Mouse (Mus musculus) A20 (cell line): ENCODE data around the gene Tfip11.

Experiments used
- DNase-seq: peaks from one replicate; pipeline ENCODE4 v3.0.0-alpha.2; 2011; ENCODE audit warnings: low read depth, low spot score

The Tfip11 gene

DNA sequence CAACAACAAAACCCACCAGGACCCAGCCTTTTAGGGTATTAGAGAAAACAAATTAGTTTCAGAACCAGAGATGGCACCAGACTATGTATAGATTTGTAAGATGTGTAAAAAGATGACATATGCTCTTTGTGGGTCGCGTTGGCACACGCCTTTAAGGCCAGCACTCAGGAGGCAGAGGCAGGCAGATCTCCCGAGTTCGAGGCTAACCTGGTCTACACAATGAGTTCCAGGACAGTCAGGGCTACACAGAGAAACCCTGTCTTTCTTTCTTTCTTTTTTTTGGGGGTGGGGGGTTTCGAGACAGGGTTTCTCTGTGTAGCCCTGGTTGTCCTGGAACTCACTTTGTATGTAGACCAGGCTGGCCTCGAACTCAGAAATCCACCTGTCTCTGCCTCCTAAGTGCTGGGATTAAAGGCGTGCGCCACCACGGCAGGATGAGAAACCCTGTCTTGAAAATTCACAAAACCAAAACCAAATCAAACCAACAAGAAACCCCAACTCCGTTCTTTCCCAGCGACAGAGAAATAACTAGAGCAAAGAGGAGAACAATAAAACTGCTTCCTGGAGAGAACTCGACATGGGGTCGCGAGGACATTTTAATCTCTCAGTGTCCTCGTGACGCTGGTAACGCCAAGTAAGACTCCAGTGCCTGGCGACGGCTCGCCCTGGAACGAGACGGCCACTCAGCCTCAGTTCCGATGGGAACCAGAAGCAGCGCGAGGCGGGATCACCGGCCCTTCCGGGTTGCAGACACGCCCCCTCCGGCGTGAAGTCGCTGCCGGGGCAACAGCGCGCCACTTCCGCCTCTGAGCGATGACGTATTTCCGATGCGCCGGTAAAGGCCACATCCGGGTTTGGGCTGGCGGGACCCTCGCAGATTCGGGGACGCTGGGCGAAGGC, at the start of gene Tfip11:
Tfip11 (plus strand) TSS at position 813 of the 900 bp plus-strand sequence.
- DNase-seq = peak; percentile 96

DNA sequence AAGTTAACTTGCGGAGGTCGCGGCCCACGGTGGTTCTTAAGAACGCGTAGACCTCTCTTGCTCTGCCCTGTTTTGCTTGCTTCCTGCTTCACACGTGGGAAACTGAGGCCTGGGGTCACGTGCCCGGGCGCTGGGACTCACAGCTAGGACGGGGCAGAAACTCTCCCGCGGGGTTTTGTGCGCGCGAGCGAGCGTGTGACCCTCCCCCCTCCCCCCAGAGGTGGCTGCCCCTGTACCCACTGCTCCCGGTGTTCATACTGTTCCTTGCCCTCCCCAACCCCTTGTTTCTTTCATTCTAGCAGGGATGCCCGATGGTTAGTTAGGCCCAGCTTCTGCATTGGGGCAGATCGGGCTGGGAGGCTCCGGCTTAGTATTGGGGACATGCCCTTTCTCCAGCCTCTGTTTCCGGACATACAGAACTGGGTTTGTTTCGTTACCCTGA, 49.2 kb upstream of the Tfip11 start:
- peak; percentile 70 for DNase-seq

DNA sequence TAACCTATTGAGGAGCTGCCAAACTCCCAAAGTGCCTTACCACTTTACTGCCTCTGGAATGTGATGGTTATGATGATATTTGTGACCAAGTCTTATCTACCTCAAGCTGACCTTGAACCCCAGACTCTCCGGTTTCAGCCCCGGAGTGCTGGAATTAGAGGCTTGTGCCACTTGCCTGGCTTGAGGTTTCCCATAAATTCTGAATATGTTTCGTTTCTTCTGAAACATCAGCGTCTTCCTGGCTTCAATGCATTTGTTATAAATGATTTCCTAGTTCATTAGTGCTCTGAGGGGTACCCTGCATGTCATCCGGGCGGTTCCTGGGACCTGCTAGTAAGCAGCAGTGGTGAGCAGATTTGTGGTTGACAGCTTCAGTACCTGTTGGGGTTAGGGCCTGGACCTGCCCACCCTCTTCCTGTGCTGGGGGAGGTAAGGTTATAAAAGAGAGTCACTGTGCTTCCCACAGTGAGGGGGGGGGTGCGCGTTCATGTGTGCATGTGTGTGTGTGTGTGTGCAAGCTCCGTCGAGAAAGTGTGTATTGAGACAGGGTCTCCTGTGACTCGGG, 48.2 kb upstream of the Tfip11 start:
- DNase-seq = no peak

DNA sequence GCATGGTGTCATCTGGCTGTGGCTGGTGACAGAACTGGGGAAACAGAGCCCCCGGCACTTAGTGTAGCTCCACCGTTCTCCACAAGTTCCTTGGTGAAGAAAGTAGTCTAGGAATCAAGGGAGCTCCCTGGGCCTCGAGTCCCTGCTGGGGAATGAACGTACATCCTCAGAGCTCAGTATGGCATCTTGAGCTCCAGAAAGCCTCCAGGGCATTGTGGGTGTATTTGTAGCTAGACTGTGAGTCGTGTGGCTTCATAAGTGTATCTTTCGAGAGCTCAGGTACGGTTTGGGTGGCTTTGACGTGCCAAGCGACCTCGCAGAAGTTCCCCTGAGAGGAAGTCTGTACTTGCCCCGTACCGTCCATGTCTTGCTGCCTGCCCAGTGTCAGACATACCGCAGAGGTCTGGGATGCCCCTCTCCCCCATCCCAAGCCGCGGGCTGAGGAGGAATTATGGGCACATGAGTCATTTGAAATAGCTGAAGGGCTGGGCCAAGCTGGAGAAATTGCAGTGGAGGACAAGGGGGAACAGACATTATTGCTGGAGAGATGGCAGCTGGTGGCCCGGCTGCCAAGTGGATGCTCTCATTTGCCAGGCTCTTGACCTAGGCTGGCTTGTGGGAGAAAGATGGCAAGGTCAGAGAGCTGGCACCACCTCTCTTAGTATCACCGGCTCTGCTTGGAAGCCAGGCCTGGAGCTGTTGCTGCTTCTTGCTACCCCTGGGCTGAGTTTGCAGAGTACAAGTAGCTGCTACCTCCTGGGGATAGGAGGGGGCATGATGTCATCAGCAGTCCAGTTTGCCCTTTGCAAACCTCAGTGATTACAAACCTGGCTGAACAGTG, 46.8 kb upstream of the Tfip11 start:
- DNase-seq = no peak

DNA sequence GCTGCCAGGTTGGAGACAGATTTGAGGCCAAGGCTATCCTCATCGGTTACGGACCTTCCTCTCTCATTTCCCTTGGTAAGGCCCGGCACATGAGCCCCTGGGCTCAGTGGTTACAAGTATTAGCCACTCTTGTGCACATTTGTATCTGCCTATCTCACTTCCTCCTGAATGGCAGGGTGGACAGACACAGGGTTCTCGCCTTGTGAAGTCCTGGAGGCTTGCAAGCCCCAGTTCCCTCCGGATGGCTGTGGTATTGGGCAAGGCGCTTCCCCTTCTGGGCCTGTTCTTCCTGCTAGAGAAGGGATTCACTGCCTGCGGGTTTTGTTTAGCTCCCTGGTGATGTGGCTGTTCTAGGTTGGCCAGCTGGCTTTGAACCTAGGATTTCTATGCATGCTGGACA, 46.0 kb upstream of the Tfip11 start:
- DNase-seq = no peak

DNA sequence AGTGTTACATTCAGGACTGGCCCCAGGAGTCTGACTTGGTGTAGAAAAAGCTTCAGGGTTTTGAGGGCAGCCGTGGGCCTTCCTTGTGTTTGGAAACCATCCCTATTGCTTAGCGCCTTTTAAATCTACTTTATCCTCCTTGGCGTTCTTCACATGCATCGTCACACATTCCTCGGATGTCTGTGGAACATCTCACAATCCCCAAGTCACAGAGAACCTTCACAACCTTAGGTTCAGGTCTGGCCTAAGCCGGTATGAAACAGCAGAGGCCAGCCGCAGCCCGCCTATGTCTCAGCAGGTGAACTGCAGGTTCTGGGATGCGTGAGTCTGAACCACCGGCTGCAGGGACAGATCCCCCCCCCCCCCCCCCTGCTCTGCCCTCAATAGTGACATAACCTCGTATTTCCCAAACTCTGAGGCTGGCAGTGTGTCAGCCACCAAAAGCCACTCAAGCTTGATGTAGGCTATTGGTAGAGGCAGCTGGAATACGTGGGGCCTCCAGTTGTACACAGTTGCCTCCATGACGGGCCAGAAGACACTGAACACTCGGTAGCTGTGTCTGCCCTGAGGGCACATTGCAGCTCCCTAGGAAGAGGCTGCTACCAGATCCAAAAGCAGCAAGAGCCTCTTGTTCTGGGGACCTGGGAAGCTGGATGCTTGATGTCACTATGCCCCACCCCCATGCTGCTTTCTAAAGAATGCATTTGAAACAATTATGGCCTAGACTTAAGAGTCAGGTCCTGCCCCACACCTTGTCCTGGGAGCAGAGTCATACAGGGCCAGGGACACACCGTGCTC, 45.1 kb upstream of the Tfip11 start:
- no peak for DNase-seq

DNA sequence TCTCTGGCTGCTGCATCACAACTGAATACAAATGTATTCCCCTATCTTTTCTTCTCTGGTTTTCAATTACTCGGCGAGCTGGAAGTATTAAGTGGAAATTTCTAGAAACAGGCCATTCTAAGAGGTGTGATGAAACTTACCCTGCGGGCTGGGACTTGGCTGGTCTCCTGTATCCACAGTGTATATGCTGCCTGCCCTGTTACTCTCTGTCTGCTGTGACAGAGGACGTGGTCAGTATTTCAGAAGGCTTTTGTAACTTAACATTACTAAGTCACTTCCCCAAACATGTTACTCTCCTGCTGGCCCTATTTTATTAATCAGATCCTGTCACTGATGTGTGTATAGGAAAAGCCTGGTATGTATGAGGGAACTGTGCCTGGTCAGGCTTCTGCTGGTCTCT, 44.5 kb upstream of the Tfip11 start:
- DNase-seq = no peak

DNA sequence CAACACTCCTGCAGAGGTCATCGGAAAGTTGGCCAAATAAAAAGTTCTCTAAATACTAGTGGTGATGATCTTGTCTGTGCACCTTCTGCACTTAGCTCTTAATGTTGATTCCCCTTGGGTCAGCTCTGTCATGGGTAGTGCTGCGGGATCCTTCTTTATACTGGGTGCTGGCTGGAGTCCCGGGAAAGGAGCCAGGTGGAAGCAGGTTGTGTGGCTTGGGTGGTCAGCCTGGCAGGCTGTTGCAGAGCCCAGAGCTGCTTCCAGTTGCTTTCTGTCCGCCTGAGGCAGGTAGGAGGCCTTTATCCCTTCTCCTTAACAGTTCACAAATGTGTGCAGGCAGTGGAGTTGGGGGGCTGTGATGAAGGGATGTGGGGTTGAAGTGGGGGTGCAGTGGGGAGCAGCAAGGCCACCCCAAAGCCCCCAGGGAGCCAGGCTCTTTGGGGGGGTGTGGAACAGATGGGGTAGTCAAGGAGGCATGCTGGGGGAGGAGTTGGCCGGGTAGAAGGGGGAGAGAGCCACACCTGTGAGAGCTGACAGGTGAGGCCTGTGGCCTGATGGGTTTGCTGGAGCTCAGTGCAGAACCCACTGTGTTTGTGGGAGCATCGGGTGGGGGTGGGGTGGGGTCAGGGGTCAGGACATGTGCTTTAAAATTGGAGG, 43.9 kb upstream of the Tfip11 start:
- no peak for DNase-seq

DNA sequence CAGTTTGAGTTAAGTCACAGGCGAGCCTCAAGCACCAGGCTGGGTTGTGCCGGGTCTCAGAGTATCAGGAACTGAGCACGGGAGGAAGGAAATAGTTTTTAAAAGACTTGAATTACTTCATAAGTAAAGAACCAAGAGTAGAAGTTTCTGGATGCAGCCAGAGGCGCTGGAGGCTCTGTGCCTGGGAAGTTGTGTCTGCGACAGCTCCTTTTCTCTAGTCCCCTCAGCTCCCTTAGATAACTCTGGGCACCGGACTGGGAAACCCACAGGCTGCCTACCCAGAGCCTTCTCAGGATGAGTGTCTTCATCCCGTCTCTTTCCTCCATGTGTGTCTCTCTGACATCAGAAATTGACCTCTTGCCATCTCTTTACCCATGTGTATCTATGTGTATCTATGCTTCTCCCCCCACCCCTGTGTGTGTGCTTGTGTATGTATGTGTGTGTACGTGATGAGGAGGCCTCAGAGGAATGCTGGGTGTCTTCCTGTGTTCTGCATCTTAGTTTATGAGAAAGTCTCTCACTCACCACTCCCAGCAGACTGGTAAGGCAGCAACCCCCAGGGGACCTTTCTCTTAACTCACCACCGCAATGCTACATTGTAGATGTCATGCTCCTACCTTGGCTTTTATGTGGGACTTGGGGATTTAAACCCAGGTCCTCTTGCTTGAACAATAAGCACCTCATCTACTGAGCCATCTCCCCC, 43.2 kb upstream of the Tfip11 start:
- no peak for DNase-seq

DNA sequence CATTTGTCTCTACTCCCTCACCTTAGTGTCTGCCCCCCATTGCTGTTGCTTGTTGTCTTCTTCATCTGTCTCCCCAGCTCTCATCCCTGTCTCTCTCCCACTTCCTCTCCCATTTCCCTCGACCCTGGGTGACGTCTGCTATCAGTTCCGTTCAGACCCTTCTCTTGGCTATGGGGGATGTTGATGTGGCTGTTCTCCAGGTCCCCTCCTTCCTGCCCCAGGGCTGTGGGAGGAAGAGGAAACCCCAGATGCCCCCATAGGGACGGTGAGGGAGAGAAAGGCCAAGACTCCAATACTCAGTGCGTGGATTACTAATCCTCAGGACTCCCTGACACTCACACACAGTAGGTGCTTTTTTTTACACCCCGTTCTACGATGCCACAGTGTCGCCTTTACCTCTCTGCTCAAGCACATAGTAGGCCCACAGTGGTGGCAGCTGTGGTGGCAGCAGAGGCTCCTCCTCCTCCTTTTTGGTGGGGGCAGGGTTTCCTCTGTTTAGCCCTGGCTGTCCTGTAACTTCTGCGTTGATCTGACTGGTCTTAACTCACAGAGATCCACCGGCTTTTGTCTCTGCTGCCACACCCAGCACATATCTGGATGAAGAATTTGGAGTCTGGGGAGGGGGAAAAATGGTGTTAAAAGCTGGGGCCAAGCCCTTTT, 42.5 kb upstream of the Tfip11 start:
- DNase-seq = no peak

DNA sequence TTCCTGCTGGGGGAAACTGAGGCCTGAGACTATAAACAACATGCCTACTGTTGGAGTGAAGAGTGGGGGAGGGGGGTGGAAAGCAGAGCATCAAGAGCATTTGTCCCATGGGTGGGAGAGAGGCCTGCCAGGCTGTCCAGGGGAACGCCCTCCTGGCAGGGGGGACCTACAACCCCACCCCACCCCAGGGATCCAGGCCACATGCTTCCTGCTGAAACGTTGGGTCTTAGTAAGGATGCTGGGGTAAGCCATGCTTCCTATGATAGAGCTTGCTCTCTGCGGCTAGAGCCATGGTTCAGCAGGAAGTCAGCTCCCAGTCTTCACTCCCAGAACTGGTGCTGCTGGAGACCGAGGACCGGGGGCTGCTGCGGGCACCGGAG, 42.0 kb upstream of the Tfip11 start:
- DNase-seq = no peak

DNA sequence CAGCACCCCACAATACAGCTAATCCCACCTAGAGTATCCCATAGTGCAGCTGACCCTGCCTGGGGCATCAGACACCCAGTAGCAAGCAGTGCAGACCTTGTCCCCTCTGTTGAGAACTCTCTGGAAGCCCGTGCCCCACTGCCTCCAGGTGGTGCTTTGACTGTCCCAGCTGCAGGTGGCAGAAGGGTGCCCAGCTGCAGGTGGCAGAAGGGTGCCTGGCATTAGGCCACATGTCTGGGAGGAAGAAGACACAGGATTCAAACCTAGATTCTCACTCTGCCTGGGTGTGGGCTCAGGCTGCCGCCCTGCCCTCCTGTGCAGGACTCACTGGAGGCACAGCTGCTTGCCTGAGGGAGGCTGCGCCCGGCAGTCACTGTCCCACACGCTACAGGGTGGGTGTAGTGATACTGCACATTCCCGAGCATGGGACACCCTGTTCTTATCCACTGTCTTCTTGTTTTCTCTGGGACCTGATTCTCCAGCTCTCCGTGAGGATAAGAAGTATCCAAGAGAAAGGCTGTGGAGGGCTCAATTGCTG, 40.5 kb upstream of the Tfip11 start:
- DNase-seq = peak; percentile 48

DNA sequence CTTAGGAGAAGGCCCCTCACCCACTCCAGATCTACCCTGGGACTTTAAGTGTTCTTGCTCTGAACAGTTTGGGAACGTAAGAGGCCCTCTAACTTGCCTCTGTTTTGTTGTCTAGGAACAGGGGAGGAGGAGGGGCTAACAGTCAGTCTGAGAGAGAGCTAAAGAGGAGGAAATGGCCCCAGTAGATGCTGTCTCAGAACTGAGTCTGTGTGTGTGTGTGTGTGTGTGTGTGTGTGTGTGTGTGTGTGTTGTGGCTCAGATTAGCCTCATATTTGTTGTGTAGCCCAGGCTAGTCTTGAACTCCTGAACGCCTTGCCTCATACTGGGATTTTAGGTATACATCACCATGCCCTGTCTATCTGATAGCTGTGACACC, 39.6 kb upstream of the Tfip11 start:
- DNase-seq = peak; percentile 43

DNA sequence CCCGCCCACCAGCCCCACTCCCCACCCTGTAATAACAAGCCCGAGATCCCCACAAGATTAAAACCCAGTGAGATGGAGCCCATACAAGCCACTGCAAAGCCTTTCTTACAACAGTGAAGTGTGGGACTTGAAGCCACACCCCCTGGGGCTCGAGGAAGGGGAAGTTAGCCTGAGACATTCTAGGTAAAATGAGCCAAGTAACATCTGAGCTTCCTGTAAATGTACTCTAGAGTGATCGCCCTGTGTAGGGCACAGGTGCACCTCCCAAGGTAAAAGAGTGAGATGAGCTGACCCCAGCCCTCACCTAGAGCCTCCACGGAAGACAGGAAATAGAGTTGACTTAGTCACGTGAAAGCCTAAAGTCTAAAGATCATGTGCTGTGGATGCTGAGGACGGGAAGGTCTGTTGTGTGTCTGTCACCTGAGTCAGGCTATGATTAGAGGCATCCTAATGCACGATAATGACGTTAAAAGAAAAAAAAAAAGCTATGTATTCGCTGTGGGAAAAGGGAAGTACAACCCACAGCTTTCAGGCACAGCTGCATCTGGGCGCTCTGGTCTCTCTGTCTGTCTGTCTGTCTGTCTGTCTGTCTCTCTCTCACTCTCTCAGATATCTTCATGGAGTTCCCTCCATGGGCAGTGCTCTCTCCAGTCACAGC, 39.0 kb upstream of the Tfip11 start:
- peak; percentile 79 for DNase-seq

DNA sequence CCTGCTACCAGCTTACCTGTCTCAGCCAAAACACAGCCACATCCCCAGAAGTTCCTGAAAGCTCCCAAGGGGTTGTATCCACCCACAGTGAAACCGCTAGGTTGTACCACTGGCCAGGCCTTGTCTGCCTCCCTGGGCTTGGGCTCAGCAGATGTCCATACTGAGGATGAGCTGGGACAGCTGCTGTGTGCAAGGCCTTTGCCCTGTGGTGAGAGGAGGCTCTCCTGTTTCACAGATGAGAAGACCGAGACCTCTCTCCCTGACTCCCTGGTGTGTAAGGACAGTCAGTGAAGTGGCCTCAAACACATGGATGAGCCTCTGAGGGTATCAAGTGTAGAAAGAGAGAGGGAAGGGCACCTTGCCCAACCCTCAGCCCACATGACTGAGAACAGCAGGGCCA, 38.5 kb upstream of the Tfip11 start:
- no peak for DNase-seq

DNA sequence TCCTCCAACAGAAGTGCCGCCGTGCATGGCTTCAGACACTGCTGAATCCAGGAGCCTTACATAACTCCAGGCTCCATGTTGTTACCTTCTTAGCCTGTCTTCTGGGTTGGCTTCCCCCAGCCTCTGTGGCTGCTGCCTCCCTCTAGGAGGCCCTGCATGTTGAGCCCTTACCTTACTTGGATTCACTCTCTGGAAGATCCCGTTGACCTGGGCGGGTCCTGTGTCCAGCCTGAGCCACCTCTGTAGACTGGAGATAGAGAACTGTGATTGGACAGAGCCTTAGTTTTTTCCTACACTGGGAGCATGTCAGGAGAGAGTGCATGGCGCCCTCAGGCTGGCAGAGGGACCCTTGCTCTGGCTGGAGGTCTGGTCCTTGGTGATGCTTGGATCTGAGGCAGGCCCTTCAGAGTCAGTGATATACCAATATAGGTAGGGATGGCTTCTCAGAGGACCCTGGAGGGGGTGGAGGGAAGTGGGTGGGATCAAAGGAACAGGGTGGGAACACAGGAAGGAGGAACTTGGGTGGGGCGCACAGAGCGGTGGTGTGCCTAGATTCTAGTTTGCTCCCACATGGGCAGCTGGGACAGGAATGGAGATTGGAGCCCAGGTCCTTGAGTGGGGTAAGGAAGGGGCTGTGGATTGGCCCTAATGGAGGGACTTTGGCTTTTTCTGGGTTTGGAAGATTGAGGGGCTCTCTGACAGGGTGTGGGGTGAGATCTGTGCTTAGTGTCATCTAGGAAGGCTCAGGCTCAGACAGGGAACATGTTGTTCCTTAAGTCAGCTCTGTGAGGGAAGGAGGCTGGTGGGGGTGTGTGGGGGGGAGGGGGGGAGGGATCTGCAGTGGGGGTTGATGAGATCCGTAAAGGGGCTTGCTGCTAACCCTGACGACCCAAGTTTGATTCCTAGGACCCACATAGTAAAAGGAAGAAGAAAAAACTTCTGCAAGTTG, 37.7 kb upstream of the Tfip11 start:
- no peak for DNase-seq

DNA sequence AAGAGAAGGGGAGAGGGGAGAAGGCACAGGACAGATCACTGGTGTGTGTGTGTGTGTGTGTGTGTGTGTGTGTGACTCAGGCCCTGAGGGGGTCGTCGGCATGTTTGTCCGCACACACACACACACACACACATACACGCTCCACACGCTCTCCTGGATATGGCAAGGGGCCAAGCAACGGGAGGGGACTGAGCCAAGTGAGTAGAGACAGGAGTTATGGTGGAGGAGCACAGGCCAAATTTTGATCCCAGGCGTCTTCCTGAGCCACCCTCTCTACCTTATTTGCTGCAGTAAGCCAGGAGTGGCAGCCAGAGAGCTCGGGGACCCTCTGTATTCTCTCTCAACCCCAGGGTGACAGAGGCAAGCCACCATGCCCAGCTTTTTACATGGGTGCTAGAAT, 36.9 kb upstream of the Tfip11 start:
- DNase-seq = no peak
